Mouse (Mus musculus) bone marrow, adult 2 months (tissue): ENCODE results near the gene Ccdc105.

Experiments
- CTCF ChIP-seq: fragments of 200-500 bp; IDR thresholded peaks from 2 replicates; pipeline ENCODE4 v1.5.1; 2011; ENCODE audit warnings: low read length, control low read depth; ENCODE audit not compliant: control insufficient read depth, insufficient read depth
- POLR2A ChIP-seq: fragments of 200-500 bp; IDR thresholded peaks from 2 replicates; pipeline ENCODE4 v1.6.1; 2011; ENCODE audit warnings: low read depth, mild to moderate bottlenecking, control low read depth, low read length, borderline replicate concordance; ENCODE audit not compliant: control insufficient read depth

- TF ChIP-seq CTCF: no peak
- no peak for TF ChIP-seq POLR2A
Measured at GRCm38 (mm10) chr10:78779527-78779926, 26.7 kb upstream of the Ccdc105 start.
